Mouse (Mus musculus): ENCODE measurements around the gene Cntnap2. TPM values are rescaled to one million over a fixed set of nuclear protein-coding genes. Genes with fewer than 3 reads are reported as not detected.

Gene Cntnap2
- polyA plus RNA-seq, 2 experiments, result 1.5 to 2.5 TPM

GRCm38 (mm10) chr6:45088304-45088703 is 29.1 kb downstream of the Cntnap2 start:
- no peaks in the 10 kb centered on the region for H3K4me1 ChIP-seq (ENCODE audit: control insufficient read depth, insufficient read depth, low read length)
- H3K36me3 ChIP-seq (ENCODE audit: control insufficient read depth, insufficient read depth, low read length), result no peaks in the 10 kb centered on the region
- H3K4me3 ChIP-seq (replicated peaks; ENCODE audit: low read length), result no peak overlapping the region
- DNase-seq (ENCODE audit: low spot score), result no peak
- no peak for TF ChIP-seq POLR2A (IDR thresholded peaks at IDR 0.05; ENCODE audit: borderline replicate concordance, extremely low read depth, insufficient read depth, insufficient read length)
- H3K9ac ChIP-seq (ENCODE audit: low read depth, low read length, severe bottlenecking), result no peak overlapping the region
- H3K9me3 ChIP-seq (ENCODE audit: control insufficient read depth, low read length), result no peaks in the 10 kb centered on the region
- no peaks in the 10 kb centered on the region for H3K27me3 ChIP-seq (ENCODE audit: control insufficient read depth, insufficient read depth, low read length)
- no peak overlapping the region for H3K27ac ChIP-seq (replicated peaks; ENCODE audit: low read depth, low read length)
- no peak overlapping the region for H3K4me2 ChIP-seq (replicated peaks; ENCODE audit: low read depth, low read length, severe bottlenecking)
- ATAC-seq (ENCODE audit: low FRiP score, low read depth), result no peak
- WGBS, result 89% methylated on average over 1 of the region's 1 CpGs

GRCm38 (mm10) chr6:45113613-45114012 is 54.5 kb downstream of the Cntnap2 start:
- no peak overlapping the region for H3K9ac ChIP-seq (ENCODE audit: low read depth, low read length, severe bottlenecking)
- no peak for TF ChIP-seq POLR2A (IDR thresholded peaks at IDR 0.05; ENCODE audit: borderline replicate concordance, extremely low read depth, insufficient read depth, insufficient read length)
- ATAC-seq (ENCODE audit: low FRiP score, low read depth), result no peak
- H3K9me3 ChIP-seq (ENCODE audit: control insufficient read depth, low read length), result no peaks in the 10 kb centered on the region
- H3K4me2 ChIP-seq (replicated peaks; ENCODE audit: low read depth, low read length, severe bottlenecking), result no peak overlapping the region
- no peak overlapping the region for H3K27ac ChIP-seq (replicated peaks; ENCODE audit: low read depth, low read length)
- no peak for DNase-seq (ENCODE audit: low spot score)
- H3K4me3 ChIP-seq (replicated peaks; ENCODE audit: low read length), result no peak overlapping the region
- H3K36me3 ChIP-seq (ENCODE audit: control insufficient read depth, insufficient read depth, low read length), result no peaks in the 10 kb centered on the region
- H3K27me3 ChIP-seq (ENCODE audit: control insufficient read depth, insufficient read depth, low read length), result no peaks in the 10 kb centered on the region
- no peaks in the 10 kb centered on the region for H3K4me1 ChIP-seq (ENCODE audit: control insufficient read depth, insufficient read depth, low read length)

DNA sequence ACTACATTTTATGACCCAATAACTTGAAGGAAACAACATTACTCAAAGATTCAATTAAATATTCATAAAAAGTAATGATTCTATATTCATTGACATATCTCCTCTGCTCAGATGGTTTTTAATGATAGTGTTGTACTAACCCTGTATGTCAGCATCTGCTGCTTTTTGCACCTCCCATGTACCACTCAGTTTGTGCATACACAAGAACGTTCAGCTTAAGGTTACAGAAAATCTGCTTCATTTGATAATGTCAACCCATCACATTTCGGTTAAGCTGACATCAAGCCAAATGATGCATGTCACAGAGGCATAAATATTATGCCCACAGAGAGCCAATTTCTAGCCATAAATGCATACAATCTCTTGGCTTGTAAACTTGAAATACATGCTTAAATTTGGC is 85.7 kb downstream of the Cntnap2 start:
- no peak overlapping the region for H3K9ac ChIP-seq (ENCODE audit: low read depth, low read length, severe bottlenecking)
- H3K36me3 ChIP-seq (ENCODE audit: control insufficient read depth, insufficient read depth, low read length), result no peaks in the 10 kb centered on the region
- no peaks in the 10 kb centered on the region for H3K4me1 ChIP-seq (ENCODE audit: control insufficient read depth, insufficient read depth, low read length)
- H3K27me3 ChIP-seq (ENCODE audit: control insufficient read depth, insufficient read depth, low read length), result no peaks in the 10 kb centered on the region
- H3K4me2 ChIP-seq (replicated peaks; ENCODE audit: low read depth, low read length, severe bottlenecking), result no peak overlapping the region
- DNase-seq (ENCODE audit: low spot score) (no peak), ATAC-seq (ENCODE audit: low FRiP score, low read depth) (no peak)
- TF ChIP-seq POLR2A (IDR thresholded peaks at IDR 0.05; ENCODE audit: borderline replicate concordance, extremely low read depth, insufficient read depth, insufficient read length), result no peak
- H3K4me3 ChIP-seq (replicated peaks; ENCODE audit: low read length), result no peak overlapping the region
- WGBS, result 76% methylated on average over 2 of the region's 2 CpGs
- no peaks in the 10 kb centered on the region for H3K9me3 ChIP-seq (ENCODE audit: control insufficient read depth, low read length)
- no peak overlapping the region for H3K27ac ChIP-seq (replicated peaks; ENCODE audit: low read depth, low read length)

DNA sequence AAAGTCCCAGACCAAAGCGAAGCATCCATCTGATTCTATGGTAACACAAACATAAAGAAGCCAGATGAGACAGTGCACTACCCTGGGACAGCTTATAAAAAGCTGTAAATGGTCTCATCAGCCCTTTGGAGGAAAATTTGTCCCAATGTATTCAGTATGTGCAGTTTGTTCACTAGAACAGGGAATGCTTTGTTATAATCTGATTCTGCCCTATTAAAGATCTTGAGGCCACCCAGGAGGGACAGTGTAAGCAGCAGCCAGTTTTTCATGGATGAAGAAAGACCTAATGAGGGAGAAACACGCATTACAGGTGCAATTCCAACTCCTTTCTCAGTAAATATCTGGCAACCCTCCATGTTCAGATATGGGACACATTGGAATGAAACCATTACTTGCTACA is 145.9 kb downstream of the Cntnap2 start:
- no peaks in the 10 kb centered on the region for H3K36me3 ChIP-seq (ENCODE audit: control insufficient read depth, insufficient read depth, low read length)
- WGBS, result 76% methylated on average over 2 of the region's 2 CpGs
- H3K9me3 ChIP-seq (ENCODE audit: control insufficient read depth, low read length), result no peaks in the 10 kb centered on the region
- no peak for TF ChIP-seq POLR2A (IDR thresholded peaks at IDR 0.05; ENCODE audit: borderline replicate concordance, extremely low read depth, insufficient read depth, insufficient read length)
- H3K27me3 ChIP-seq (ENCODE audit: control insufficient read depth, insufficient read depth, low read length), result no peaks in the 10 kb centered on the region
- DNase-seq (ENCODE audit: low spot score) (no peak), ATAC-seq (ENCODE audit: low FRiP score, low read depth) (no peak)
- H3K4me3 ChIP-seq (replicated peaks; ENCODE audit: low read length), result no peak overlapping the region
- H3K4me2 ChIP-seq (replicated peaks; ENCODE audit: low read depth, low read length, severe bottlenecking), result no peak overlapping the region
- H3K27ac ChIP-seq (replicated peaks; ENCODE audit: low read depth, low read length), result no peak overlapping the region
- no peak overlapping the region for H3K9ac ChIP-seq (ENCODE audit: low read depth, low read length, severe bottlenecking)
- H3K4me1 ChIP-seq (ENCODE audit: control insufficient read depth, insufficient read depth, low read length), result no peaks in the 10 kb centered on the region

DNA sequence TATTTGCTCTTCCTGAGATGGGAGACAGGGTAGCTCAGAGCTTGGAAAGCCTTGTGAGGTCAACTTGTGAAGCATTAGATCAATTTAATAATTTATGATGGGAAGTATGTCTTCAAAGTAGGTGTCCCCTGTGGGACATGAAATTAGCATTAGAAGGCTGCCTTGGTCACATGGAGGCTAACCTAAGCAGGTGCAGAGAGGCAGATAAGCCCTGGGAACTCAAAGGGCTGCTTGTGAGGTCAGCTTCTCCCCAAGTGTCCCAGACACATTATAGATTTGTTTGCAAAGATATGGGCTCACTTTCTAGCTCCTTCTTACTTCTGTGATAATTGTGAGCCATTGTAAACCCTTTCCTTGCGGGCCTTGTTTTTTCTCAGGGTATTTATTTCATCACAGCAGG is 155.2 kb downstream of the Cntnap2 start:
- no peak for ATAC-seq (ENCODE audit: low FRiP score, low read depth)
- H3K4me2 ChIP-seq (replicated peaks; ENCODE audit: low read depth, low read length, severe bottlenecking), result no peak overlapping the region
- no peaks in the 10 kb centered on the region for H3K27me3 ChIP-seq (ENCODE audit: control insufficient read depth, insufficient read depth, low read length)
- H3K4me3 ChIP-seq (replicated peaks; ENCODE audit: low read length), result no peak overlapping the region
- no peak for DNase-seq (ENCODE audit: low spot score)
- no peak overlapping the region for H3K27ac ChIP-seq (replicated peaks; ENCODE audit: low read depth, low read length)
- 59% methylated on average over 1 of the region's 1 CpGs for WGBS
- H3K36me3 ChIP-seq (ENCODE audit: control insufficient read depth, insufficient read depth, low read length), result no peaks in the 10 kb centered on the region
- no peak for TF ChIP-seq POLR2A (IDR thresholded peaks at IDR 0.05; ENCODE audit: borderline replicate concordance, extremely low read depth, insufficient read depth, insufficient read length)
- H3K4me1 ChIP-seq (ENCODE audit: control insufficient read depth, insufficient read depth, low read length), result no peaks in the 10 kb centered on the region
- no peak overlapping the region for H3K9ac ChIP-seq (ENCODE audit: low read depth, low read length, severe bottlenecking)
- no peaks in the 10 kb centered on the region for H3K9me3 ChIP-seq (ENCODE audit: control insufficient read depth, low read length)

DNA sequence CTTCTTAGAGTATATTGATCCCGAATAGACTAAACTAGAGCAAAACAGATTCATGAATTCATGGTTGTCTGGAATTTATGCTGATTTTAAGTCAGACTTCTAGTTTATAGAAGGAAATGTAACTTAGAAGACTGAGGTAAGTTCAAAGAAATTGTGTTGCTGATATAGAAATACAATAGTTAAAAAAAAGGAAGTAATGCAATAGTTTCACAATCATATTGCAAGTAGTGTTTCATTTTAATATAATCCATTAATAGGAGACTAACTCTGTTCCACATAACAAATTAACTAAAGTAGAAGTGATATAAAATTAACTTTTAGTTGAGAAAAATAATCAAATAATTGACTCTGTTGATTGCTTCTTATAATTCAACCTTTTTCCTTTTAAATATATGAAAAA is 169.8 kb downstream of the Cntnap2 start:
- no peaks in the 10 kb centered on the region for H3K27me3 ChIP-seq (ENCODE audit: control insufficient read depth, insufficient read depth, low read length)
- no peak for ATAC-seq (ENCODE audit: low FRiP score, low read depth)
- H3K4me1 ChIP-seq (ENCODE audit: control insufficient read depth, insufficient read depth, low read length), result no peaks in the 10 kb centered on the region
- H3K9me3 ChIP-seq (ENCODE audit: control insufficient read depth, low read length), result no peaks in the 10 kb centered on the region
- WGBS, result 85% methylated on average over 1 of the region's 1 CpGs
- TF ChIP-seq POLR2A (IDR thresholded peaks at IDR 0.05; ENCODE audit: borderline replicate concordance, extremely low read depth, insufficient read depth, insufficient read length), result no peak
- H3K4me3 ChIP-seq (replicated peaks; ENCODE audit: low read length), result no peak overlapping the region
- no peaks in the 10 kb centered on the region for H3K36me3 ChIP-seq (ENCODE audit: control insufficient read depth, insufficient read depth, low read length)
- H3K9ac ChIP-seq (ENCODE audit: low read depth, low read length, severe bottlenecking), result no peak overlapping the region
- no peak overlapping the region for H3K27ac ChIP-seq (replicated peaks; ENCODE audit: low read depth, low read length)
- no peak for DNase-seq (ENCODE audit: low spot score)
- no peak overlapping the region for H3K4me2 ChIP-seq (replicated peaks; ENCODE audit: low read depth, low read length, severe bottlenecking)

Data from limb, embryonic 14.5 days (tissue).